Mouse (Mus musculus) neural tube, embryonic 10.5 days (tissue): ENCODE measurements at regions not wholly inside any gene's neighbourhood (a gene's known extent, or its start where the extent isn't known, plus 50 kb on each side); places are given as distances from the start of the nearest gene placed in this dataset.

Source experiments
- DNase-seq: peaks from one replicate; pipeline ENCODE4 v3.0.0-alpha.2; 2017; ENCODE audit warnings: low spot score; ENCODE audit errors: extremely low spot score

DNA sequence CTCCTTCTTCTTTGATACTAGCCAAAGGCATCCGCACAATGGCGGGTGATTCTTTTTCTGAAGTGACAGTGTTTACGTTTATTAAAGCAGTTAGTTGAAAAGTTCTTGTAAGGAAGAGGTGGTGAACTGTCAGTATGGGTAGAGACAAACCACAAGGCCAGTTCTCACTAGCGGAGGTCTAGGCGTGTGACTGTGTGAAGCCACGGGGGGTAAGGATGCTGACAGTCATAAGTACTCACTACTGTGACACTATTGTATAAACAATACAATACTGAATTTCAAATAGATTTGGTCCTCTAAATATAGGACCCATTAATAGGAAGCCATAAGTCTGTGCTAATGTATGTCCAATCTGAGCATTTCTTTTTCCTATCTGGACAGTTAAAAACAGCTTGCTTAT, 161.9 kb downstream of the Cxcl12 start:
- no peak for DNase-seq

DNA sequence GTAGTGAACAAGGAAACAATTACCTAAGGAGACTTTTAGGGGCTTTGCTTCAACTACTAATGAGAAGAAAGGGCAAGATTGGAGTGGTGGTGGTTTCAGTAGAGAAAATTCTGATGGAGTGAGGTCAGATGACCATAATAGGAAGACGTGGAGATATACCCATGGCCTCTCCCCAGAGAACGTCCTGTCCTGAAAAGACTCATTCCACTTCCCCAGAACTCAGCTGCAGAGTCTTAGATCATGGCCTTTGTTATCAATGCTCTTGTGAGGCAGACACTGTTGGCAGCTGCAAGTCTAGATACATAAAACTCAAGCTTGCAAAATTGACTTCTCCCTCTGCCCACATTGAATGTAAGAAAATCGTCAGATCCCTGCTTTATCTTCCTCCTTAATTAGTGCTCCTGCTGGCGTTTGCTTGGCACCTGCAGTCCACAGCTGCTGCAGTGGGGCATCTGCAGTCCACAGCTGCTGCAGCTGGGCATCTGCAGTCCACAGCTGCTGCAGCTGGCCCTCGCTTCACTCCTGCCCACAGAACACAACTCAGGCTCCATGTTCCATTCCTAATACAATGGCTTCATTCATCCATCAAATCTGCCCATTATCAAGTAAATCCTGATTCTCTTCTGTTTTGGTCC, 162.5 kb downstream of the Cxcl12 start:
- no peak for DNase-seq

DNA sequence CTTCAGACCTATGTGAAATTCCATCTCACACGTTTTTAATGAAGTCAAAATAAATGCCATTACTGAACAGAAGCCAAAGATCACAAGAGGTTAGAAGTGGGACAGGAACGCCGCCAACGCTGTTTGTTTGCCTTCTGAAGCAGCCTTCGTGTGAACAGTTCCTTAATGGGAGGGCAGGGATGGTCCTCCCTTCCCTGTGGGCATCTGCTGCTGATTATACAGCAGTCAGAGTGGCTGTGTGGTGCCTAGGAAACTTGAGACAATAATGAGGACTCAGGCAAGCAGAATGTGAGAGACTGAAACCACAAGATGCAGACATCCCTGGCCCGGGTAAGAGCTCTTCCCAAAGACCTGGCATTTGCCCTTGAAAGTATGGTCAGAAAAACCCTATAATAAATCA, 164.3 kb downstream of the Cxcl12 start:
- no peak for DNase-seq

DNA sequence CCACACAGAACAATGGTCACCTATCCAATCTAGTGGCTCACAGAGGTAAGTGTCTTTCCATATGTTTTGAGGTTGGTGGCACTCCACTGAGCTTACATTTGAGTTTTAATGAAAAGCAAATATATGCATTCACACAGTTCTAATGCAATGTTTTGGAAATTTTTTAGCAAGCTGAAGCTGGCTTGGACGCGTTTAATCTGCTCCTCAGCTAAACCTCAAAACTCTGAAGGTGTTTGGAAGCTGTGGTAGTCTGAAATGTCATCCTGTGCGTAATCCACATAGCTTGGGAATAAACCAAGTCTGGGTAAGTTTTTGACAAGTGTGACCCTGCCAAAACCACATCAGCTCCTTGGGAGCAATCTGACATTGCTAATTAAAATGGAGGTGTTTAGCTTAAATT, 173.8 kb downstream of the Cxcl12 start:
- no peak for DNase-seq

DNA sequence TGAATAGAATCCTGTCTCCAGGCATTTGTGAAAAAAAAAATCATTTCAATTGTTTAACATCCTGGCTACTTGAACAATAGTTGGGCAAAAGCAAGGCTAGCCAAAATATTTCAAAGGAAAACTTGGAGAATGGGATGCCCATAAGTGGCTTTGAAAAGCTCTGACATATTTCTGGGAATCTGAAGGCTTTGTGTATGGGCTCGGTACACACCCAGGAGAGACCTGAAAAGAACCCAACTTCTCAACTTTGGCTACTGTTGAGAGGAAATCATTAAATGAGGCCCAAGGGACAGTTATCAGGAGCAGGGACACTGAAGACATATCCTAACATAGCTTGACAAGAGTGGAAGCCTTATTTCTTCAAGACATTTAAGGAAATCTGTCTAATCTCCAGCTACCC, 179.0 kb downstream of the Cxcl12 start:
- DNase-seq, result no peak

DNA sequence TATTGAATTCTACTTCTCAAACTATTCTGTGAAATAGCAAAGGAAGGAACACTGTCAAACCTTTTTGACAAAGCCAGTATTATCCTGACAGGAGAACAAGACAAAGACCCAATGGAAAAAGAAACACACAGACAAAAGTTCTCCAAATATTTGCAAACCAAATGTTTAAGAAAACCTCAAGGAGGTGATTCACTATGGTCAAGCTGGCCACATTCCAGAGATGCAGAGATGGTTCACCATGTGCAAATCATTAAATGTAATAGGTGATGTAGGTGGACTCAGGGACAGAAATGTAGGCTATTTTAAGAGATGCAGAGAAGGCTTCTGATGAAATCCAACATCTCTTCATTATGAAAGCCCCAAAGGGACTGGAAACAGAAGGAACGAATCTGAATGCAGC, 183.5 kb downstream of the Cxcl12 start:
- DNase-seq, result no peak

DNA sequence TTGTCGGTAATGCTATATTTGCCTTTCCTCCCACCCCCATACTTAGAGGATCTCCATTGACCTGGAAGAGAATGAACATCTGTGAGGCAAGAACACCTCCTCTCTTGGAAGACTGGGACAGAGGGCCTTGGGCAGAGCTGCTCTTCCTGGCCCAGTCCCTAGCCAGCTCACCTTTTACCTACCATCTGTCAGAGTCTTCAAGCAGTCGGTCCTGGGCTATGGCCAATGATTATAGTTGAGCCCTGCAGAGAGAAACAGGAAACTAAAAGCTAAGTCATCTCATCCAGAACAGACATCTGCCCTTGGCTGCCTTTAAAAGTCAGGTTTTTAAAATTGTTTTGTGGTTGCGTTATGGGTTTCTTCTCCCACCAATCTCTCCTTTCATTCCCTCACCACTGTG, 184.8 kb downstream of the Cxcl12 start:
- DNase-seq, result no peak

DNA sequence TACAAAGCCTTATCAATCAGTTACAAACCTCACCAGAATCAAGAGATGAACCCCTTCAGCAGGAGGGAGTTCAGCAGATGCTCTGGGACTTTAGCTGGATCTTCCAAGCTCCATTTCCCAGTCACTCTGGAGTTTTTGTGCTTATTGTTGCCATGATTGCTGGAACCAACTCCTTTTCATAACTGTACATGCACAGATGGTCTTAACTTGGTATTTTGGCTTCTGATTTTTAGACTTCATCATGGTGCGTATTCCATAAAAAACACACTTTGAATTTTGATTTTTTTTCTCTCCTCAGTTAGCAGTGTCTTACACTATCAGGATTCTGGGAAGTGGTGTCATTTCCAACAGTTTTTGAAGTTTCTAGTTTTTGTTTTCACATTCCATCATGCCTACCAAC, 187.8 kb downstream of the Cxcl12 start:
- DNase-seq, result no peak

DNA sequence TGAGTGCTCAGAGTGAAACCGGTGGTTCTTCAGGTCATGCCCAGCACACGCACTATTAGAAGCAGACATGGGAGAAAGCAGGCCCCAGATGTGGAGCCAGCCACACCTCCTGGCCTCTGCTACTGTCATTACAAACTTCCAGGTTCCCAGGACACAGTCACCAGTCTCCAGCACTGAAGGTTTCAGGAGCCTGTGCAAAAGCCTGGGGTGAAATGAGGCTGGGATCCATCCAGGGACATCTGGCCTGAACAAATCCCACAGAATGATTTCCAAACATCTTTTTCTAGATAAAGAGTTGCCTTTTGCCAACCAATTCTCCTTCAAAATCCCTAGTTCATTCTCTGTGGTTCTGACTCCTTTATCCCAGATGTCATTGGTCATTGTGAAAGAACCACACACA, 191.1 kb downstream of the Cxcl12 start:
- DNase-seq, result no peak

DNA sequence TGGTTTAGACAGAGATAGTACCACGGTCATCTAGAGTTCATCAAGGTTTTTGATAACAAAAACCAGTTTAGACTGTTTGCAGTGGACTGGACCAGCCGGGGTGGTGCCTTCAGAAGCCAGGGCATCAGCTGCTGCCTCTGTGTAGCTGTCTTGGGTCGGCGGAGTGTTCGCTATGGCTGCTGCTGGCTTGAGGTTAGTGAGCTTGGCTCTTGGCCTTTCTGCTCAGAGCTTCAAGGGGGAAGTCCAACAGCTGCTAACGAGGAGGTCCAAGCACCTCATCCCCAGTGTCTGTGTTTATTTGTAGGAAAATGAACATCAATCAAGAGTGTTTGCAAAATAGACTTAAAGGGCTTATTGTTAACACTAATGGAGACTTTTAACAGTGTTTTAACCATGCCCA, 198.2 kb downstream of the Cxcl12 start:
- DNase-seq, result no peak

DNA sequence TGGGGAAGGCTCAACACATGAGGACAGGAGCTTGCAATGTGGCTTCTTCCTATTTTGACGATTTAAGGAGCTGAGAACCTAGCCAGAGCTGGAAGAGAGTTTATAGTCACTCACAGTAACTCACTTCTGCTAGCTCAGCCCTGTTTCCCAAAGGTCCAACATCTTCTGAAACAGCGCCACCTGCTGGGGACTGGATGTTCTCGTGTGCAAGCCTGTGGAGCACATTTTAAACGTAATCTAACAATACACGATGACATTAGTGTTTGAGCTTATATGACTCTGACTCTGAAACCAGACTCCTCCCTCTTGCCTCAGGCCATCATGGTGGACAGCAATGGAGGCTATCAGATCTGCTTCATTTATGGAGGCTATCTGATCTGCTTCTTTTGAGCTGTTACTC, 207.7 kb downstream of the Cxcl12 start:
- DNase-seq, result no peak

DNA sequence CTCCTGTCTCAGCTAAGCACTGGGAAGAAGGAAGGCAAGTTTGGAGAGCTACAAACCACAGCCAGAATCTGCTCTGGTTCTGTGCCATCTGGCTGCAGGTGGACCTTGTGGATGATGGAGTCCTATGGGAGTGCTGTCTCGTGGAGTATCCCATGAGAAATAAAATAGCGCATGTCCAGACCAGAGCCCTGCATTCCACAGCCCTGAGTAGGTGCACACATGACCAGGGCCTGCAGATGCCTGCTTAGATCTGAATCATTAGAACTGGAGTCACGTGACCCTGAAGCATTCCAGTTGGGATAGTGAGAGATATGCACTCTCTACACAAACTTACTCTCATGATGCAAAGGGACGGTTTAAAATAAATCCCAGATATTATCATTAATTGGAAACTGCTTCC, 211.6 kb downstream of the Cxcl12 start:
- DNase-seq, result no peak

DNA sequence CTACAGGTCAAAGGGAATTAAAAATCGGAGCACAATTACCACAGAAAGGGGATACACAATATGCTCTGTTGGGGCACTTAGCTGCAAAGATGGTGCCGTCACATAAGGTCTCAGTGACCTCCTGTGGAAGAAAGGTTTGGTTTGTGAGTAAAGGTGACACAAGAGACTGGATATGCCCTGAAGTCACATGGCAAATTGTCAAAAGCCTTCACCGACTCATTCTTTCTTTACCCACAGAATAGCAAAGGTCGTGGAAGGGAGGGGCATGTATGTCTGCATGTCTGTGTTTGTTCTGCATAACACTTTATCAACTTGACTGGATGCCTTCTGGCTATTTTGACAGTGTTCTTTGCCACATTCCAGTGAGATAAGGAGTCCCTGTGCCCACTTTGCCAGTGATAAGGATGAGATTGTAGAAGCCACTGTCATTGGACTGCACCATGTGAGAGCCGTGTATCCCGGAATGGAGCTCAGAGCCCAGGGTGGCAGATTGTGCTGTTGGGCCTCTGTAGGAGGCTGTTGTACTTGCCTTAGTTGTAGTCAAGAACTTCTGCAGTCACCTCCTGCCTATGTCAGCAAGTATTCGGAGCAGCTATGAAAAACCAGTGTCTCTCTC, 222.0 kb downstream of the Cxcl12 start:
- DNase-seq, result no peak

DNA sequence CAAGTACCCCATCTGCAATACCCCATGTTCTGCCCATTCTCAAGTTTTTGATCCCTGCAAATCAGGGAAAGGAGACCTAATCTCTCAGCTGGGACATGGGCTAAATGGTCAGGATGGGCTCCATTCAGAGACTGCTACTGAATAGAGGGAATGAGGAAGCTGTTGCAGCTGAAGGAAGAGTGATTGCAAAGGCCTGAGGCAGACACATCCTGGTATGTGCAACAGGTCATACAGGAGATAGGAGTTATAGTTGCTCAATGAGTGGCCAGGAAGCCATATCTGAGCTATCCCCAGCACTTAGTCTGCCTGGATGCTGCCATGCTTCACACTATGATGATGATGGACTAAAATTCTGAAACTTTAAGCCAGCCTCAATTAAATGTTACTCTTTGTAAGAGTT, 225.1 kb downstream of the Cxcl12 start:
- DNase-seq, result no peak

DNA sequence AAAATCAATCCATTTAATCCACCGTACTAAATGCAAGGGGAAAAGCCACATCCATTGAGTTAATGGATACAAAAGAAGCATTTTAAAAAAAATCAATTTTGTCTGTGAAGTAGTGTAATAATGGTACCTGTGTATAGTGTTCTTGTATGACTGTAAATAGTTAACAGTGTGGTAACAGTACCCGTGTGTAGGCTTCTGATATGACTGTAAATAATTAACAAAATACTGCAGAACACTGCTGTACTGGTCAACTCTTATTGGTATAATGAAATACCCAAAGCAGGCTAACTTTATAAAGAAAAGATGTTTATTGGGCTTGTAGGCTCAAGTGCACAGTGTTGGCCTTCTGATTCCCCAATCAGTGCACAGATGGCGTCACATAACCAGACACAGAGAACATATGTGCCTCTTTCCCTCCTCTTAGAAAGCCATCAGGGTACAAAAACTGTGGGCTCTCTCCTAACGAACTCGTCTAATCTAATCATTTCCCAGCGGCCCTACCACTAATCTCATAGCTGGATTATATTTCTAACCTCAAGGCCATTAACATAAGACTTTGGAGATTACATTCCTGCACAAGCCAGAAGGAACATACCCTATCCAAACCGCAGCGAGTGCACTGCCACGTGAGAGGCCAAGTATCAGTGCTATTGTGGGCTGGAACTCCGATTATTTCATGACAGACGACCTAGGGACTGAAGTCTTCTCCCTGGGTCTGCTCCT, 237.4 kb downstream of the Cxcl12 start:
- DNase-seq, result no peak

DNA sequence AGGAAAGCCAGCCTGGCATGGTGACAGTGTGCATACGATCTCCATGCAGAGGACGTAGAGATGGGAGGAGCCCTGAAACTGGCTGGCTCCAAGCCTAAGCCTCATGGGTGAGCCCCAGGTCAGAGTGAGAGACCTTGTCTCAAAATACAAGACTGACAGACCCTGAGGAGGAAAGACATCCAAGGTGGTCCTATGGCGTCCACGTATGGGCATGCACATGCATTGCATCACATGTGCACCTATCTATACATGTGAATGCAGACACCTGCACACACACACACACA, 237.9 kb downstream of the Cxcl12 start:
- DNase-seq, result peak; percentile 15

DNA sequence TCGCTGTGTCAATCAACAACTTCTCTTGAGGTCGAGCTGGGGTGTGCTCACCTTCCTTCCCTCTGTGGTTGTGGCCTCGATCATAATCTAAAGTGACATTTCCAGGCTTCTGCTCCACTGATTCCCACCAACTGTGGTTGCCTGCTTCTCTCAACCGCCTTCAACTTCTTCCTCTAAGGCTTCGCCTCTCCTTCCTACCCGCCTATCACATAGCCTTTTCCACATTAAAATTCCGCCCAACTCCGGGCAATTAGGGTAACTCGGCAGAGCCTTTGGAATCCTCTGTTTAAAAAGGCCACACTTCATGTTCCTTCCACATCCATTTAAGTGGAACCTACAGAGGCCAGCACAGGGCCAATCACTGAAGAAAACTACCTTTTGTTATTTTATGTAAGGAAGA, 238.4 kb downstream of the Cxcl12 start:
- DNase-seq, result peak; percentile 31

DNA sequence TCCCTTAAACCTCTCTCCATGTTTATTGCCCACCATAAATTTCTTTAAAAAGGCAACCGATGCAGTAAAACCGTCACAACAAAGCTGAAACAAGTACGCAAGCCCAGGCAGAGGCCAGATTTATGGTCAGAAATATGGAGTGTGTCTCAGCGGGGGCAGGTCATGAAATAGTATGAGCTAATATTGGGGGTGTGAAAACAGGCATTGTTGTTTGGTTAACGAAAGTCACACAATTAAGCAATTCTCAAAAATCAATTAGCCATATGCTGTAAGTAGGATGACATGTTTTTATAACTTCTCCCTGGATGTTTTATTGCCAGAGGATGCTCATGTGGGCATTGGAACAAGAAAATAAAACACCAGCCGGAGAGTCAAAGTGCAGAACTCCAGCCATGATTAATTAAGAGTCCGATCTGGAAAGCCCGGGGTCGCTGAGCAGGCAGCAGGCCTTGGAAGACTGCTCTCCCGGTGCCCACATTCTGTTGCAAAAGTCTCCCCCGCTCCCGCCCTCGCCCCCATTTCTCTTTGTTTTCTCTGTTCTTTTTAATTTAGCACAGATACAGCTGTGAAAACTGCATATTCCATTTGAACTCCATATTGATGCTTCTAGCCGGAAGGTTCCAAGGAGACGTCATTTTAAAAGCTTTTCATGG, 239.0 kb downstream of the Cxcl12 start:
- DNase-seq, result no peak

DNA sequence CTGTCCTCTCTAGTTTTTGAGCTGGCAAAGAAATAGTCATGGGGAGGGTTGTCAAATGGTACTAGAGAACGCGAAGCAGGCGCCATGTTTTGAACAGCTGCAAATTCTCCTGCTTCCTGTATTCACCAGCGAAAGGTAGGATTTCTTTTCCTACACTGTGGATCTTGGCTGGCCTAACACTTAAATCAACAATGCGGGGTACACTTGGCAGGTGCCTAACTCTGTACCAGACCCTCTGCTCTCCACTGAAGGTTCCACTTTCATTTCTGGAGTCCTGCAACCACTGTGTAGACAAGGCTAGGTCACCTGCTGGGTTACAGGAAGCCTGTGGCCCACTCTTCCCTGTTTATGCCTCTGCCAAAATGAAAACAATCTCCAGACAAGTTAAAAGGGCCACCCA, 239.6 kb downstream of the Cxcl12 start:
- peak; percentile 17 for DNase-seq

DNA sequence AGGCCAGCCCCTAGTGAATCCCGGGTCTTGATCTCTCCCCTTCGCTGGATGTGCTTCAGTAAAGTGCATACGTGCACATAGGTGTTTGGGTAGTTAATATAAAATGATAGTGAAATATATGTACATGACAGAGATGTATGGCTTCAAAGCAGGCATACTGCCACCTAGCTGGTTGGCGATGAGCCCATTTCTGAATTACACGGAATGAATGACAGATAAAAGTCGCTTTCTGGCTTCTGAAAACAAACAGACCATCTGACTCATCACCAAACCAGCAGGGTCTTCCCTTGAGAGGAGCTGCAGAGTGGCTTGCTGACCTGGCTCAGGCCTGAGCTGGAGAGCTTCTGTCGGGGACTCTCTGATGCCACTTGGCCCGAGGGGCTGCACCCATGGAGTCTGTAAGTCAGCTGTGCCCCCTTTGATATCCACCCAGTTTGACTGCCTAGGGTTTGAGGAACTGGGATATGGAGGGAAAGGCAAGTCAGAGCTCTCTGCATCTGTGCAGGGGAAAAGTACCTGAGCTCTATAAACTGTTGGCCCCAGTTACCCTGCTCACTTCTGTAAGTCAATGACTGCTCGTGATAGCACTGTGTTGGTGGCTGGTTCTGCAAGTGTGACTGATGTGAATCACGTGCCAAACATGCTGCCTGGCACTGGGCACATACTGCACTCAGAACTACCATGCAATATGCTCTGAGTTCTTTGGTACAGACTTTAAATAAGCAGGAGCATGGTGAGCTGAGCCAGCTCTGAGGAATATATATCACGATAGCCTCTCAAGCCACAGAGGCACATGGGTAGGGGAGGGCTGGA, 240.8 kb downstream of the Cxcl12 start:
- DNase-seq, result peak; percentile 13

DNA sequence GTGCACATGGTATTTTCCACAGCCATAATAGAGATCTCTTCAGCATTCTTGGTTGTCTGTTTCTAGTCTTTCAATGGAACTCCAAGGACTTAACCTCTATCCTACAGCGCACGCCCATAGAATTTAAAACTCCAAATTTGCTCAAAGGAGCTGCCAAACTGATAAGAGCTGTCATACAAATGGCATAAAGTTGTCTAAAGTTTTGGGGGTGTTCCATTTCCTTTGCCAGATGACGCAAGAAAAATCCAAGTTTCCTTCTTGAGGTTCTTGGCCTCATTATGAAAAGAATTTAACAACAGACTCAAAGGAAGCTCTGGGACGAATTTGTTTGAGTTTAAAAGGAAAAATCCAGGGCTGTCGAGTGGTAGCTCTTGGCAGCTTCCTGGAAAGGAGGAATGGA, 246.6 kb downstream of the Cxcl12 start:
- DNase-seq, result no peak

DNA sequence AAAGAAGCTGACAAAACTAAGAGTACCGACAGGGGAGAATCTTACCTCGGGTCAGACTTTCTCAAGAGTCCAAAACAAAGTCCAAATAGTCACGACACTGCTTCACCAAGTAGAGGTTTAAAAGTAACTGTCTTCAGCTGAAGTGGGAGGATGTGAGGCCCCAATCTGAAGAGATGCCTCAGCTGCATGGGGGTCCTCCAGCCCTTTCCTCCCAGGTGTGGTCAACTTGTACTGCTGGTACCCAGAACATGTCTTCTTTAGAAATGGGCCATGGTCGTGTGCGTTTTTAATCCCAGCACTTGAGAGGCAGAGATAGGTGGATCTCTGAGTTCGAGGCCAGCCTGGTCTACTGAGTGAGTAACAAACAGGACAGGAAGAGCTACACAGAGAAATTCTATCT, 247.6 kb downstream of the Cxcl12 start:
- no peak for DNase-seq
